Mouse (Mus musculus) liver, postnatal 0 days (tissue): ENCODE data around the gene Mfsd1.

Source experiments
- CTCF ChIP-seq: sonication (generic); IDR thresholded peaks from 2 replicates; pipeline ENCODE4 v1.5.1; 2016; ENCODE audit warnings: antibody characterized with exemption, low read depth
- EP300 ChIP-seq: IDR thresholded peaks from 2 replicates; pipeline ENCODE4 v1.6.1; 2016; ENCODE audit warnings: antibody characterized with exemption, low read depth, mild to moderate bottlenecking

DNA sequence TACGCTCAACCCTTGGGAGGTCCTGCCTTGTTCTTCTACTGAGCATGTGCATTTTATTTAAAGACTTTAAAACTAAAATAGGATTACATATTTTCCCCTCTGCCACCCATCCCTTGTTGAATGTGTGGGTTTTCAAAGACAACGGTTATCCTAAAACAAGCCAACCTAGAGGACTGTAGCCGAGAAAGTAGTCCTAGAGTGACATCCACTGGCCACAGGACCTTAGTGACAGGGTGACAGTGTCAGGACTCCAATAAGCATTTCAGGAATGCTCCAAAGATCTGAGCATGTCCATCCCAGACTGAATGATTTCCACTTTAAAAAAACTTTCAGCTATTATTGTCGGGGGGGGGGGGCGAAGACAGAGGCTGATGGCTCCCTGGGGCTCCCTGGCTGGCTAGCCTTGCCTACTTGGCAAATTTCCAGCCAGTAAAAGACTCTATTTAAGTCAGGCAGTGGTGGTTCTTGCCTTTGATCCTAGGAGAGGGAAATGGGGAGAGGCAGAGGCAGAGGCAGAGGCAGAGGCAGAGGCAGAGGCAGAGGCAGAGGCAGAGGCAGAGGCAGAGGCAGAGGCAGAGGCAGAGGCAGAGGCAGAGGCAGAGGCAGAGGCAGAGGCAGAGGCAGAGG is 17.7 kb upstream of the Mfsd1 start:
- TF ChIP-seq CTCF (peak; percentile 82), EP300 (no peak)
